17 mouse cellular contexts compared by ENCODE assay signal in genomic region chr11:8856125-8856524, GRCm38 (mm10).
DNase-seq lines count a peak whose midpoint lies in the region; ATAC-seq and TF ChIP-seq lines count a peak whose summit lies in the region.
"Had no signal": no experiment of that assay in that cellular context is flagged by ENCODE, and none has a peak within 500 bp of the region (broad histone marks: within the 10 kb centered on the region; RNA-seq: fewer than 3 reads in every experiment).

No protein-coding gene starts in this region.

- WGBS in kidney, adult 2 months: 82% methylated on average over 5 of the region's 5 CpGs
- WGBS in lung, postnatal 0 days: 64% methylated on average over 5 of the region's 5 CpGs
- 73% methylated on average over 5 of the region's 5 CpGs for WGBS in lung, adult 2 months

- no peak overlapping the region for H3K27ac ChIP-seq in kidney, adult 2 months (ENCODE audit: insufficient read depth, low read depth, low read length)
- no peak overlapping the region for H3K27ac ChIP-seq in lung, postnatal 0 days (ENCODE audit: low read length)
- H3K27ac ChIP-seq: hindbrain, embryonic 10.5 days; limb, embryonic 13.5 days; lung, embryonic 15.5 days; neural tube, embryonic 13.5 days had no signal

- no peaks in the 10 kb centered on the region for H3K27me3 ChIP-seq in kidney, adult 2 months (replicated peaks; ENCODE audit: control insufficient read depth, insufficient read depth, low read length)
- H3K27me3 ChIP-seq in lung, postnatal 0 days (replicated peaks; ENCODE audit: insufficient read depth, low read length): no peaks in the 10 kb centered on the region
- H3K27me3 ChIP-seq: limb, embryonic 13.5 days; lung, embryonic 15.5 days; neural tube, embryonic 13.5 days had no signal

- no peak overlapping the region for H3K4me2 ChIP-seq in lung, postnatal 0 days (replicated peaks; ENCODE audit: low read depth, low read length)
- H3K4me2 ChIP-seq: limb, embryonic 13.5 days; lung, embryonic 15.5 days; neural tube, embryonic 13.5 days had no signal

- no peak overlapping the region for H3K9ac ChIP-seq in lung, postnatal 0 days (replicated peaks; ENCODE audit: low read depth)
- H3K9ac ChIP-seq: limb, embryonic 13.5 days; lung, embryonic 15.5 days; neural tube, embryonic 13.5 days had no signal

- no peaks in the 10 kb centered on the region for H3K9me3 ChIP-seq in lung, postnatal 0 days (ENCODE audit: low read length)
- H3K9me3 ChIP-seq: hindbrain, embryonic 10.5 days; limb, embryonic 13.5 days; lung, embryonic 15.5 days; neural tube, embryonic 13.5 days had no signal

- TF ChIP-seq EP300 in lung, postnatal 0 days (IDR thresholded peaks at IDR 0.05): no peak

- ATAC-seq in lung, postnatal 0 days: no peak
- no peak for ATAC-seq in CD4-positive, CD25-positive, alpha-beta regulatory T cell, adult 4 months
- ATAC-seq: forebrain, embryonic 14.5 days; inflammation-experienced regulatory T-cells, adult 6 months had no signal

- no peaks in the 10 kb centered on the region for H3K36me3 ChIP-seq in kidney, adult 2 months (ENCODE audit: control insufficient read depth, insufficient read depth, low read length)
- no peaks in the 10 kb centered on the region for H3K36me3 ChIP-seq in lung, postnatal 0 days (ENCODE audit: insufficient read depth, low read length)
- H3K36me3 ChIP-seq: hindbrain, embryonic 10.5 days; limb, embryonic 13.5 days; lung, embryonic 15.5 days; neural tube, embryonic 13.5 days had no signal

- no peak for TF ChIP-seq CTCF in kidney, adult 2 months (conservative IDR thresholded peaks at IDR 0.05; ENCODE audit: insufficient read depth, insufficient read length, low read depth, low read length)
- 0 out of 2 replicates have a peak, but pooled peaks have one; percentile 2 for TF ChIP-seq CTCF in lung, postnatal 0 days (IDR thresholded peaks at IDR 0.05)
- TF ChIP-seq CTCF in lung, adult 2 months (IDR thresholded peaks at IDR 0.05; ENCODE audit: insufficient read depth, low read length): no peak

- peak; percentile 12 for DNase-seq in kidney, adult 2 months
- DNase-seq in kidney, adult 8-10 months: no peak
- DNase-seq in lung, postnatal 0 days (ENCODE audit: low spot score): no peak
- no peak for DNase-seq in lung, adult 2 months
- peak; percentile 5 to 8 for DNase-seq in B cell, adult 2 months
- peak; percentile 20 for DNase-seq in ES-CJ7 (ENCODE audit: low read depth, low spot score)
- DNase-seq: adrenal gland, postnatal 10 days; cerebellum, adult 11-12 months; right cerebral cortex, postnatal 25 days had no signal

- no peak for TF ChIP-seq POLR2A in kidney, adult 2 months (IDR thresholded peaks at IDR 0.05; ENCODE audit: low read depth, low read length)
- no peak for TF ChIP-seq POLR2A in lung, adult 2 months (IDR thresholded peaks at IDR 0.05; ENCODE audit: borderline replicate concordance, extremely low read depth, low read depth, low read length)

- no peaks in the 10 kb centered on the region for H3K4me1 ChIP-seq in kidney, adult 2 months (ENCODE audit: control insufficient read depth, insufficient read depth, low read length)
- no peaks in the 10 kb centered on the region for H3K4me1 ChIP-seq in lung, postnatal 0 days (ENCODE audit: insufficient read depth, low read depth, low read length)
- H3K4me1 ChIP-seq in lung, adult 2 months (ENCODE audit: control insufficient read depth, insufficient read depth, low read length): no peaks in the 10 kb centered on the region
- H3K4me1 ChIP-seq: hindbrain, embryonic 10.5 days; neural tube, embryonic 13.5 days had no signal

- H3K4me3 ChIP-seq in kidney, adult 2 months (ENCODE audit: insufficient read depth, low read depth, low read length): no peak overlapping the region
- no peak overlapping the region for H3K4me3 ChIP-seq in lung, postnatal 0 days (ENCODE audit: low read depth, low read length)
- no peak overlapping the region for H3K4me3 ChIP-seq in lung, adult 2 months (replicated peaks; ENCODE audit: extremely low read depth, low read depth, low read length)
- H3K4me3 ChIP-seq: erythroblast, embryonic 14.5 days; hindbrain, embryonic 10.5 days; limb, embryonic 13.5 days; lung, embryonic 15.5 days; neural tube, embryonic 13.5 days had no signal

Comparison
In these comparisons a context has a peak if more than half of its experiments do, and no peak if none do; other contexts are left out.
1. DNase-seq: peak in kidney, adult 2 months (single experiment), B cell, adult 2 months (2 of 2) and ES-CJ7 (single experiment); none in kidney, adult 8-10 months (0 of 2), lung, postnatal 0 days (single experiment) and lung, adult 2 months (single experiment).